In genomic region chr19:29270226-29270625, GRCm38 (mm10) we compare ENCODE assay signal across 12 mouse cellular contexts. TPM values are rescaled to one million over a fixed set of nuclear protein-coding genes. Genes with fewer than 3 reads are reported as not detected.
DNase-seq lines count a peak whose midpoint lies in the region; ATAC-seq lines count a peak whose summit lies in the region.
"Had no signal": no experiment of that assay in that cellular context is flagged by ENCODE, and none has a peak within 500 bp of the region (broad histone marks: within the 10 kb centered on the region; RNA-seq: fewer than 3 reads in every experiment).

No protein-coding gene starts in this region.

- 0 out of 2 replicates have a peak overlapping the region, but pooled peaks have one; percentile 6 for H3K27ac ChIP-seq in heart, embryonic 15.5 days
- H3K27ac ChIP-seq in midbrain, embryonic 14.5 days (replicated peaks; ENCODE audit: low read depth, low read length): no peak overlapping the region
- no peak overlapping the region for H3K27ac ChIP-seq in midbrain, embryonic 10.5 days (replicated peaks)
- H3K27ac ChIP-seq: embryonic facial prominence, embryonic 13.5 days; midbrain, embryonic 12.5 days had no signal

- H3K4me2 ChIP-seq in heart, embryonic 15.5 days: no peak overlapping the region
- no peak overlapping the region for H3K4me2 ChIP-seq in midbrain, embryonic 14.5 days (ENCODE audit: low read length)
- H3K4me2 ChIP-seq: embryonic facial prominence, embryonic 13.5 days; midbrain, embryonic 12.5 days had no signal

- peaks cover 19% of the 10 kb centered on the region for H3K4me1 ChIP-seq in heart, embryonic 15.5 days (replicated peaks)
- H3K4me1 ChIP-seq in midbrain, embryonic 14.5 days (ENCODE audit: control insufficient read depth, insufficient read depth, low read length): 0 out of 2 replicates have a peak, but pooled peaks cover 6% of the 10 kb centered on the region
- H3K4me1 ChIP-seq in midbrain, embryonic 10.5 days: peaks cover 14% of the 10 kb centered on the region

- WGBS in heart, embryonic 15.5 days: 39% methylated on average over 6 of the region's 6 CpGs
- WGBS in midbrain, embryonic 14.5 days: 28% methylated on average over 6 of the region's 6 CpGs
- 64% methylated on average over 6 of the region's 6 CpGs for WGBS in midbrain, embryonic 10.5 days

- no peak overlapping the region for H3K9ac ChIP-seq in heart, embryonic 15.5 days
- no peak overlapping the region for H3K9ac ChIP-seq in midbrain, embryonic 14.5 days (replicated peaks; ENCODE audit: low read length)
- H3K9ac ChIP-seq: embryonic facial prominence, embryonic 13.5 days; heart, embryonic 12.5 days; midbrain, embryonic 12.5 days had no signal

- H3K27me3 ChIP-seq in heart, embryonic 15.5 days: no peaks in the 10 kb centered on the region
- no peaks in the 10 kb centered on the region for H3K27me3 ChIP-seq in midbrain, embryonic 14.5 days (ENCODE audit: control insufficient read depth, insufficient read depth, low read length)
- H3K27me3 ChIP-seq in midbrain, embryonic 10.5 days (ENCODE audit: low read depth, poor library complexity, severe bottlenecking): no peaks in the 10 kb centered on the region
- no peaks in the 10 kb centered on the region for H3K27me3 ChIP-seq in splenic B cell, adult 2 months (ENCODE audit: control insufficient read depth, insufficient read depth, low read length, poor library complexity, severe bottlenecking)
- H3K27me3 ChIP-seq: embryonic facial prominence, embryonic 13.5 days; heart, embryonic 12.5 days; midbrain, embryonic 12.5 days had no signal

- no peaks in the 10 kb centered on the region for H3K36me3 ChIP-seq in heart, embryonic 15.5 days
- peaks cover 4% of the 10 kb centered on the region; the same call in 1 of the 2 replicates for H3K36me3 ChIP-seq in midbrain, embryonic 14.5 days (ENCODE audit: control insufficient read depth, insufficient read depth, low read length)
- H3K36me3 ChIP-seq in midbrain, embryonic 10.5 days: peaks cover 7% of the 10 kb centered on the region; the same call in 1 of the 2 replicates
- peaks cover 2% of the 10 kb centered on the region; the same call in 1 of the 2 replicates for H3K36me3 ChIP-seq in splenic B cell, adult 2 months (ENCODE audit: control insufficient read depth, insufficient read depth, low read length, poor library complexity, severe bottlenecking)
- H3K36me3 ChIP-seq: heart, embryonic 12.5 days; midbrain, embryonic 12.5 days had no signal

- no peaks in the 10 kb centered on the region for H3K9me3 ChIP-seq in heart, embryonic 15.5 days (replicated peaks)
- H3K9me3 ChIP-seq in midbrain, embryonic 14.5 days (ENCODE audit: control insufficient read depth, low read length): no peaks in the 10 kb centered on the region
- no peaks in the 10 kb centered on the region for H3K9me3 ChIP-seq in midbrain, embryonic 10.5 days (replicated peaks)
- H3K9me3 ChIP-seq: embryonic facial prominence, embryonic 13.5 days; G1E; heart, embryonic 12.5 days; midbrain, embryonic 12.5 days had no signal

- no peak for ATAC-seq in heart, embryonic 15.5 days (replicated peaks; ENCODE audit: insufficient number of reproducible peaks, insufficient read depth, low FRiP score, low read depth)
- no peak for ATAC-seq in midbrain, embryonic 14.5 days (ENCODE audit: low FRiP score, low TSS enrichment)
- peak; percentile 39; the same call in 1 of the 2 replicates for ATAC-seq in common myeloid progenitor, adult 5-6 weeks (replicated peaks; ENCODE audit: low read depth, poor library complexity, severe bottlenecking)

- H3K4me3 ChIP-seq in heart, embryonic 15.5 days: no peak overlapping the region
- H3K4me3 ChIP-seq in midbrain, embryonic 14.5 days (replicated peaks; ENCODE audit: low read depth, low read length): no peak overlapping the region
- no peak overlapping the region for H3K4me3 ChIP-seq in midbrain, embryonic 10.5 days
- H3K4me3 ChIP-seq: embryonic facial prominence, embryonic 13.5 days; heart, embryonic 12.5 days; midbrain, embryonic 12.5 days had no signal

- DNase-seq in heart, adult 11 months: no peak
- peak; percentile 50 for DNase-seq in midbrain, embryonic 14.5 days
- DNase-seq in midbrain, embryonic 10.5 days (ENCODE audit: low spot score): no peak
- DNase-seq in splenic B cell, adult 2 months (ENCODE audit: low read depth, low spot score): peak; percentile 37
- no peak for DNase-seq in testis, postnatal 10 days (ENCODE audit: low spot score)
- DNase-seq in lung, postnatal 36 days: no peak

RNA-seq across cellular contexts. Expression of gene Jak2, which starts 18.6 kb away (rescaled TPM):
- polyA plus RNA-seq in heart, embryonic 15.5 days (2015; fragmentation: Nextera tagmentation; extraction: Ambion mirVana): 5.7 and 7.6 TPM in 2 replicates
- 22.5 and 28.3 TPM in 2 replicates for polyA plus RNA-seq in midbrain, embryonic 14.5 days (2014; fragmentation: Nextera tagmentation; extraction: Ambion mirVana)
- 5.9 and 7.7 TPM in 2 replicates for polyA plus RNA-seq in midbrain, embryonic 10.5 days (2016; fragmentation: Nextera tagmentation; extraction: Ambion mirVana)
- total RNA-seq in common myeloid progenitor, adult 5-6 weeks (2017): 65.1 and 70.8 TPM in 2 replicates

RNA-seq across cellular contexts. Expression of gene Insl6, which starts 54.9 kb away (rescaled TPM):
- 3.6 and 4.0 TPM in 2 replicates for polyA plus RNA-seq in heart, embryonic 15.5 days (2015; fragmentation: Nextera tagmentation; extraction: Ambion mirVana)
- 0.77 and 1.9 TPM in 2 replicates for polyA plus RNA-seq in midbrain, embryonic 14.5 days (2014; fragmentation: Nextera tagmentation; extraction: Ambion mirVana)
- polyA plus RNA-seq in midbrain, embryonic 10.5 days (2016; fragmentation: Nextera tagmentation; extraction: Ambion mirVana): 5.4 and 8.9 TPM in 2 replicates
- 5.3 and 6.1 TPM in 2 replicates for total RNA-seq in common myeloid progenitor, adult 5-6 weeks (2017)

Comparison
In these comparisons a context has a peak if more than half of its experiments do, and no peak if none do; other contexts are left out.
1. DNase-seq: peak in midbrain, embryonic 14.5 days (single experiment) and splenic B cell, adult 2 months (single experiment); none in heart, adult 11 months (single experiment), midbrain, embryonic 10.5 days (single experiment), testis, postnatal 10 days (single experiment) and lung, postnatal 36 days (single experiment).